Mouse (Mus musculus) hindbrain, postnatal 0 days (tissue): ENCODE data around the gene Irak3. TPM values are rescaled to one million over a fixed set of nuclear protein-coding genes. Genes with fewer than 3 reads are reported as not detected.
"Not testable (repeated sequence)": the region's sequence is repeated elsewhere in the genome, so short reads cannot be mapped to it uniquely, and the experiment has no call there.

Experiments used
- ATAC-seq: fragments of 200-750 bp; cut with Nextera tagmentation; 2 replicates; pipeline ENCODE4 v1.8.0; 2017; ENCODE audit warnings: mild to moderate bottlenecking, moderate TSS enrichment, moderate library complexity
- DNase-seq: peaks from one replicate; pipeline ENCODE4 v3.0.0-alpha.2; 2015; ENCODE audit warnings: low spot score
- H3K27ac ChIP-seq: fragments of 300-500 bp; sonication (generic); 2 replicates; pipeline ENCODE4 v1.5.1; 2014; ENCODE audit warnings: mild to moderate bottlenecking
- H3K27me3 ChIP-seq: fragments of 300-500 bp; sonication (generic); 2 replicates; pipeline ENCODE4 v1.6.1; 2014; ENCODE audit warnings: low read length, mixed read lengths; ENCODE audit not compliant: insufficient read depth
- H3K36me3 ChIP-seq: fragments of 300-500 bp; sonication (generic); 2 replicates; pipeline ENCODE4 v1.6.1; 2014; ENCODE audit warnings: low read length, mixed read lengths; ENCODE audit not compliant: insufficient read depth
- H3K4me1 ChIP-seq: fragments of 300-500 bp; sonication (generic); 2 replicates; pipeline ENCODE4 v1.6.1; 2014; ENCODE audit warnings: antibody characterized with exemption, low read length, mixed read lengths; ENCODE audit not compliant: insufficient read depth
- H3K4me2 ChIP-seq: fragments of 300-500 bp; sonication (generic); 2 replicates; pipeline ENCODE4 v1.6.1; 2014; ENCODE audit warnings: low read depth, mild to moderate bottlenecking, low read length, moderate library complexity, mixed read lengths
- H3K4me3 ChIP-seq: fragments of 300-500 bp; sonication (generic); 2 replicates; pipeline ENCODE4 v1.5.1; 2014; ENCODE audit warnings: low read length
- H3K9ac ChIP-seq: fragments of 300-500 bp; sonication (generic); replicated peaks from 2 replicates; pipeline ENCODE4 v1.6.1; 2014; ENCODE audit warnings: mild to moderate bottlenecking, low read length, moderate library complexity, mixed read lengths
- H3K9me3 ChIP-seq: fragments of 300-500 bp; sonication (generic); 2 replicates; pipeline ENCODE4 v1.6.1; 2016; ENCODE audit warnings: low read length, mixed read lengths
- CTCF ChIP-seq: IDR thresholded peaks from 2 replicates; pipeline ENCODE4 v1.5.1; 2016; ENCODE audit warnings: antibody characterized with exemption, control low read depth, low read depth
- WGBS: fragments of 180-500 bp; shearing (Covaris S2); extraction: QIAGEN DNeasy Blood & Tissue Kit; methylation state at CpG from one replicate; pipeline ENCODE4 v1.1.7; 2014; 5-methylcytosine and 5-hydroxymethylcytosine counted together
- polyA plus RNA-seq: library from polyadenylated mRNA; unstranded; fragments of >200 nt; fragmentation: Nextera tagmentation; extraction: Ambion mirVana; gene quantifications from 2 replicates; pipeline ENCODE4 v1.2.1, GENCODE M21; 2015
- total RNA-seq: library from RNA; depleted of rRNA; stranded (reverse); fragments of >200 nt; gene quantifications from 2 replicates; pipeline ENCODE4 v1.2.3, GENCODE M21; 2014

The Irak3 gene
- total and polyA plus RNA-seq, 2 experiments from 2014 or later: 0.41 TPM; not detected in 1

DNA sequence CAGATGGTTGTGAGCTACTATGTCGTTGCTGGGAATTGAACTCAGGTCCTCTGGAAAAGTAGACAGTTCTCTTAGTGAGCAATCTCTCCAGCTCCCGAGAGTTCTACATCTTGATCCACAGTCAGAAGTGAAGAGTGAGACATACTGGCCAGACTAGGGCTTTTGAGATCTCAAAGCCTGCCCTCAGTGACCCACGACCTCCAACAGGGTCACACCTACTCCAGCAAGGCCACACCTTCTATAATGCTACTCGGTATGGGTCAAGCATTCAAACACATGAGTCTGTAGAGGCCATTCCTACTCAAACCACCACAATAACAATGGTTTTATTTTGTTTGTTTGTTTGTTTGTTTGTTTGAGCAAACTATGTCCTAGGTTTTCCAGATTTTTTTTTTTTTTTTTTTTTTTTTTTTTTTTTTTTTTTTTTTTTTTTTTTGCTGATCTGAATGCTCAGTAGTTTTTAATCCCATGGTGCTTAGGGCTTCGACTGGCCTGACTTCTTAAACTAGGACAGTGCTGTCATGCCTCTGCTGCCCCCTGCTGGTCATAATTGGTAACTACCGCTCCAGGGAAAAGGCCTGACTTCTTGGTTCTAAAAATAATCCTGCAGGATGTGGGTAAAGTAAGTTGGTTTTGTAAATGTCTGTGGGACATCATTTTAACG is 77.0 kb downstream of the Irak3 start:
- Histone ChIP-seq H3K36me3 (no peaks in the 10 kb centered on the region), H3K9ac (no peak overlapping the region), H3K27ac (no peak overlapping the region), H3K4me2 (no peak overlapping the region), H3K9me3 (no peaks in the 10 kb centered on the region), H3K4me1 (no peaks in the 10 kb centered on the region), H3K27me3 (no peaks in the 10 kb centered on the region), H3K4me3 (no peak overlapping the region)
- 48% methylated on average over 7 of the region's 7 CpGs for WGBS
- peak; percentile 66; the same call in 1 of the 2 replicates for ATAC-seq
- peak; percentile 88 for TF ChIP-seq CTCF
- DNase-seq: peak; percentile 90

DNA sequence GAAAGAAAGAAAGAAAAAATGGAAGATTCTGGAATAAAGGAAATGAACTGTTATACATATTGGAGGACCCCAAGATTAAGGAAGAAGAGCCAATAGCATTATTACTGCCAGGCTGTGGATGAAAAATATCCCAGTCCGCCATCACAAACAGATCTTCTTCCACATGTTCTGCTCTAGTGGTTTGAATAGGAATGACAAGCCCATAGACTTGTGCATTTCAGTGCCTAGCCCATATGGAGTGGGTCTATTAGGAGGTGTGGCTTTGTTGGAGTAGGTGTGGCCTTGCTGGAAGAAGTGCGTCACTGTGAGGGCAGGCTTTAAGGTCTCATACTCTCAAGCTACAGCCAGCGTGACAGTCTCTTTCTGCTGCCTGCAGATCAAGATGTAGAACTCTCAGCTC is 78.2 kb downstream of the Irak3 start:
- Histone ChIP-seq H3K36me3 (no peaks in the 10 kb centered on the region), H3K9ac (no peak overlapping the region), H3K27ac (no peak overlapping the region), H3K9me3 (no peaks in the 10 kb centered on the region), H3K27me3 (no peaks in the 10 kb centered on the region), H3K4me1 (no peaks in the 10 kb centered on the region), H3K4me2 (no peak overlapping the region), H3K4me3 (no peak overlapping the region)
- DNase-seq (no peak), ATAC-seq (no peak)
- no peak for TF ChIP-seq CTCF
- 92% methylated on average over 3 of the region's 3 CpGs for WGBS

DNA sequence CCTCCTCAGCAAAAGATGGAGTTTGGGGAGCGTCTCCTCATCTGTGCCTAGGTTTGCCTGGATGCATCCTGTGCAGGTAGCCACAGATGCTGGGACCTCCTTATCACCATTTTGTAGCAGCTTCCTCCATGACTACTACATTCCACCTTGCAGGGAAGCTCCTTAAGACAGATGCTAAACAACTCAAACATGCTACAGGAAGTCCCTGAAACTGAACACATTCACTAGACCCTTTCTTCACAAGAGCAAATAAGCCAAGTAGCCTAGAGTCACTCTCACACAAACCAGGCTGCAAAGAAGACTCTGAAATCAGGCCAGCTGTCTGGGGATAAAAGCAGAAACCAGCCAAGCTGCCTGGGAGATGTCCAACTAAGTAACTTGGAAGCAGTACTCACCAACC is 86.7 kb downstream of the Irak3 start:
- Histone ChIP-seq H3K9ac (no peak overlapping the region), H3K4me3 (no peak overlapping the region), H3K4me1 (no peaks in the 10 kb centered on the region), H3K36me3 (no peaks in the 10 kb centered on the region), H3K4me2 (no peak overlapping the region), H3K27ac (no peak overlapping the region), H3K27me3 (no peaks in the 10 kb centered on the region), H3K9me3 (no peaks in the 10 kb centered on the region)
- no peak for ATAC-seq
- no peak for DNase-seq
- WGBS: 96% methylated on average over 1 of the region's 1 CpGs
- no peak for TF ChIP-seq CTCF

GRCm38 (mm10) chr10:120114493-120114892 is 87.4 kb downstream of the Irak3 start:
- no peaks in the 10 kb centered on the region for H3K9me3 ChIP-seq
- ATAC-seq (no peak), DNase-seq (no peak)
- no peaks in the 10 kb centered on the region for H3K27me3 ChIP-seq
- 51% methylated on average over 7 of the region's 7 CpGs for WGBS
- H3K27ac ChIP-seq: no peak overlapping the region
- no peaks in the 10 kb centered on the region for H3K36me3 ChIP-seq
- no peak overlapping the region for H3K4me3 ChIP-seq
- no peak for TF ChIP-seq CTCF
- no peaks in the 10 kb centered on the region for H3K4me1 ChIP-seq
- H3K4me2 ChIP-seq: no peak overlapping the region
- H3K9ac ChIP-seq: no peak overlapping the region

DNA sequence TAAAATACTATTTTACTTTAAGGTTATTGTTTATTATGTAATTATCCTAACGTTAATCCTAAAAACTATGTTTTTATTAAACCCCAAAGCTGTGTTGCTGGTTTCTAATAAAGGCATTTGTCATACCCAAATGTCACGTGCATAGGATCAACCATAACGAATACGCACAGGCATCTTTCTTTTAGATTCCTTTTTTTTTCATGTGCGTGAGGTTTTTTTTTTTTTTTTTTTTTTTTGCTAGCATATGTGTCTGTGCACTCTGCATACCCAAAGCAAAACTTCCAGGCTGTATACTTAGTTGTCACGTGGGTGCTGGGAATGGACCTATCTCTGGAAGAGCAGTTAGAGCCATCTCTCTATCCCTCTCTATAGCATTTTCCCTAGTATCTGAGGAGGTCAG is 88.0 kb downstream of the Irak3 start:
- Histone ChIP-seq H3K27ac (no peak overlapping the region), H3K4me2 (no peak overlapping the region), H3K4me3 (no peak overlapping the region), H3K9ac (no peak overlapping the region), H3K4me1 (no peaks in the 10 kb centered on the region), H3K27me3 (no peaks in the 10 kb centered on the region), H3K9me3 (no peaks in the 10 kb centered on the region), H3K36me3 (no peaks in the 10 kb centered on the region)
- 74% methylated on average over 6 of the region's 6 CpGs for WGBS
- no peak for DNase-seq
- ATAC-seq: no peak
- TF ChIP-seq CTCF: no peak

- not testable (repeated sequence) for H3K27ac ChIP-seq, H3K9me3 ChIP-seq, DNase-seq, H3K4me1 ChIP-seq, ATAC-seq, H3K9ac ChIP-seq, H3K27me3 ChIP-seq, H3K36me3 ChIP-seq
- H3K4me2 ChIP-seq: peak overlapping the region; percentile 94
- 69% methylated on average over 9 of the region's 9 CpGs for WGBS
- peak overlapping the region; percentile 79 for H3K4me3 ChIP-seq
Observed at GRCm38 (mm10) chr10:120113482-120113881, 88.4 kb downstream of the Irak3 start.
